Mouse (Mus musculus) intestine, embryonic 15.5 days (tissue): ENCODE data around the gene Golga4. TPM values are rescaled to one million over a fixed set of nuclear protein-coding genes. Genes with fewer than 3 reads are reported as not detected.
"Not testable (repeated sequence)": the region's sequence is repeated elsewhere in the genome, so short reads cannot be mapped to it uniquely, and the experiment has no call there.

Source experiments
- ATAC-seq: fragments of 200-750 bp; cut with Nextera tagmentation; 2 replicates; pipeline ENCODE4 v1.8.0; 2017; ENCODE audit warnings: moderate TSS enrichment, moderate library complexity
- H3K27ac ChIP-seq: fragments of 300-500 bp; sonication (generic); 2 replicates; pipeline ENCODE4 v1.5.1; 2015; ENCODE audit warnings: mild to moderate bottlenecking, inconsistent platforms
- H3K27me3 ChIP-seq: fragments of 300-500 bp; sonication (generic); replicated peaks from 2 replicates; pipeline ENCODE4 v1.6.1; 2015; ENCODE audit warnings: inconsistent platforms
- H3K36me3 ChIP-seq: fragments of 300-500 bp; sonication (generic); 2 replicates; pipeline ENCODE4 v1.6.1; 2015; ENCODE audit warnings: inconsistent platforms
- H3K4me1 ChIP-seq: fragments of 300-500 bp; sonication (generic); replicated peaks from 2 replicates; pipeline ENCODE4 v1.6.1; 2015; ENCODE audit warnings: inconsistent platforms
- H3K4me2 ChIP-seq: fragments of 300-500 bp; sonication (generic); replicated peaks from 2 replicates; pipeline ENCODE4 v1.6.1; 2015; ENCODE audit warnings: mild to moderate bottlenecking, inconsistent platforms
- H3K4me3 ChIP-seq: fragments of 300-500 bp; sonication (generic); replicated peaks from 2 replicates; pipeline ENCODE4 v1.5.1; 2015; ENCODE audit warnings: inconsistent platforms
- H3K9ac ChIP-seq: fragments of 300-500 bp; sonication (generic); 2 replicates; pipeline ENCODE4 v1.6.1; 2015; ENCODE audit warnings: inconsistent platforms
- H3K9me3 ChIP-seq: fragments of 300-500 bp; sonication (generic); 2 replicates; pipeline ENCODE4 v1.6.1; 2016; ENCODE audit warnings: inconsistent platforms
- WGBS: fragments of 180-500 bp; shearing (Covaris S2); methylation state at CpG from one replicate; pipeline ENCODE4 v1.1.7; 2015; 5-methylcytosine and 5-hydroxymethylcytosine counted together
- polyA plus RNA-seq: library from polyadenylated mRNA; unstranded; fragments of >200 nt; fragmentation: Nextera tagmentation; extraction: Ambion mirVana; gene quantifications from 2 replicates; pipeline ENCODE4 v1.2.1, GENCODE M21; 2015

Gene Golga4
- polyA plus RNA-seq, 1 experiment from 2014 or later = 59.5 TPM

- H3K27ac ChIP-seq, H3K4me3 ChIP-seq, H3K36me3 ChIP-seq, H3K9ac ChIP-seq, H3K4me1 ChIP-seq, H3K4me2 ChIP-seq, H3K9me3 ChIP-seq, H3K27me3 ChIP-seq, ATAC-seq: not testable (repeated sequence)
- 70% methylated on average over 3 of the region's 3 CpGs for WGBS
Measured at GRCm38 (mm10) chr9:118600393-118600792, 94.3 kb downstream of the Golga4 start.

- Histone ChIP-seq H3K9ac (no peak overlapping the region), H3K27ac (no peak overlapping the region), H3K4me2 (no peak overlapping the region), H3K4me3 (no peak overlapping the region), H3K36me3 (no peaks in the 10 kb centered on the region), H3K4me1 (peaks cover 4% of the 10 kb centered on the region; the same call in 1 of the 2 replicates), H3K9me3 (no peaks in the 10 kb centered on the region), H3K27me3 (no peaks in the 10 kb centered on the region; the same call in 1 of the 2 replicates)
- 75% methylated on average over 5 of the region's 5 CpGs for WGBS
- no peak for ATAC-seq
Measured at GRCm38 (mm10) chr9:118602576-118602975, 96.5 kb downstream of the Golga4 start.

- ATAC-seq = peak; percentile 92
- Histone ChIP-seq H3K9me3 (no peaks in the 10 kb centered on the region), H3K9ac (peak within 1 kb of the TSS; percentile 81), H3K4me1 (peaks cover 14% of the 10 kb centered on the region), H3K4me3 (peak within 1 kb of the TSS; percentile 78), H3K36me3 (no peaks in the 10 kb centered on the region), H3K4me2 (peak within 1 kb of the TSS; percentile 96), H3K27me3 (no peaks in the 10 kb centered on the region; the same call in 1 of the 2 replicates), H3K27ac (peak within 1 kb of the TSS; percentile 56)
- WGBS = 10% methylated on average over 42 of the region's 42 CpGs
Measured at GRCm38 (mm10) chr9:118606148-118606816, 100.2 kb downstream of the Golga4 start, which contains the start of gene Itga9. Itga9 (plus strand) TSS chr9:118606690.

- peak overlapping the region; percentile 56 for H3K27ac ChIP-seq
- H3K4me3 ChIP-seq = peak overlapping the region; percentile 78
- H3K36me3 ChIP-seq = no peaks in the 10 kb centered on the region
- H3K4me2 ChIP-seq = peak overlapping the region; percentile 96
- H3K9ac ChIP-seq = peak overlapping the region; percentile 81
- H3K4me1 ChIP-seq = peaks cover 17% of the 10 kb centered on the region
- no peaks in the 10 kb centered on the region; the same call in 1 of the 2 replicates for H3K27me3 ChIP-seq
- peak; percentile 77 for ATAC-seq
- under 1% methylated on average over 68 of the region's 68 CpGs for WGBS
- H3K9me3 ChIP-seq = no peaks in the 10 kb centered on the region
Measured at GRCm38 (mm10) chr9:118606817-118607371, 100.8 kb downstream of the Golga4 start.

- H3K9ac ChIP-seq = peak overlapping the region; percentile 81
- WGBS = 48% methylated on average over 16 of the region's 16 CpGs
- H3K27me3 ChIP-seq = no peaks in the 10 kb centered on the region; the same call in 1 of the 2 replicates
- H3K36me3 ChIP-seq = no peaks in the 10 kb centered on the region
- peak overlapping the region; percentile 78 for H3K4me3 ChIP-seq
- H3K4me1 ChIP-seq = peaks cover 25% of the 10 kb centered on the region
- no peak for ATAC-seq
- no peak overlapping the region for H3K27ac ChIP-seq
- no peaks in the 10 kb centered on the region for H3K9me3 ChIP-seq
- peak overlapping the region; percentile 96 for H3K4me2 ChIP-seq
Measured at GRCm38 (mm10) chr9:118607701-118608401, 101.8 kb downstream of the Golga4 start.

DNA sequence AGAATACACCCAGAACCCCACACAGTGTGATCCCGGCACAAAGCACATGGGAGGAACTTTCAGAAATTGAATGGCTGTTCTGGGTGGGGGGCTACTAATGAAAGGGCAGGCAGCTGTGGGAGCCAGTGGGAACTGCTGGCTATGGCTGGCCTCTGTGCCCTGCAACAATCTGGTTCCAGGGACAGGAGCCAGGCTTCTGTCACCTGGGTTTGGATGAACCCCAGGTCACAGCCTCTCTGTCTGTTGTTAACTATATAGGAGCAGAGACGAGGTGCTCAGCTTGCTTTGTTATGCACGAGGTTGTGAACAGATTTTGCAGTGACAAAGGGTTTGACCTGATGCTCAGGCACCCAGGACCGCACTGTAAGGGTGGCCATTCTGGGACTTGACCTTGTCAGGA is 102.5 kb downstream of the Golga4 start:
- H3K27ac ChIP-seq = no peak overlapping the region
- H3K36me3 ChIP-seq = no peaks in the 10 kb centered on the region
- H3K27me3 ChIP-seq = no peaks in the 10 kb centered on the region; the same call in 1 of the 2 replicates
- H3K9me3 ChIP-seq = no peaks in the 10 kb centered on the region
- peak overlapping the region; percentile 96 for H3K4me2 ChIP-seq
- WGBS = 59% methylated on average over 4 of the region's 4 CpGs
- H3K4me1 ChIP-seq = peaks cover 28% of the 10 kb centered on the region
- no peak overlapping the region for H3K4me3 ChIP-seq
- H3K9ac ChIP-seq = no peak overlapping the region
- ATAC-seq = no peak

DNA sequence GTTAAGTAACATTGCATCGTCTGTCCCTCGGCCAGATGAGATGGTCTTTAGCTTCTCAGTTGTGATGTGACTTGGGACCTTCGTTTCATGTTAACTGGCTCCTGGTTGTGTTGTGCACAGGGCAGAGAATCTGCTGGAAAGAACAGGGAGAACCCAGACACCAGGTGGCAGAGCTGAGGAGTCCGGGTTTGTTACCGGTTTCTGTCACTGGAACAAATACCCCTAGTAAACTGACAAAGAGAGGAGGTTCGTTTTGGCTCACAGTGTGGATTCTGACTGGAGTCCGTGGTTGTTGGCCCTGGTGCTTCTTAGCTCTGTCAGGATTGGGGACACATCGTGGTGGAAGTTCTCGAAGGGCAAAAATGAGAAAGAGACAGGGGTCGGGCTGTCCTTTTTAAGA is 104.0 kb downstream of the Golga4 start:
- Histone ChIP-seq H3K27ac (no peak overlapping the region), H3K4me3 (no peak overlapping the region), H3K4me2 (no peak overlapping the region), H3K9ac (no peak overlapping the region), H3K9me3 (no peaks in the 10 kb centered on the region), H3K27me3 (no peaks in the 10 kb centered on the region; the same call in 1 of the 2 replicates), H3K4me1 (peaks cover 29% of the 10 kb centered on the region), H3K36me3 (no peaks in the 10 kb centered on the region)
- 61% methylated on average over 10 of the region's 10 CpGs for WGBS
- no peak for ATAC-seq

DNA sequence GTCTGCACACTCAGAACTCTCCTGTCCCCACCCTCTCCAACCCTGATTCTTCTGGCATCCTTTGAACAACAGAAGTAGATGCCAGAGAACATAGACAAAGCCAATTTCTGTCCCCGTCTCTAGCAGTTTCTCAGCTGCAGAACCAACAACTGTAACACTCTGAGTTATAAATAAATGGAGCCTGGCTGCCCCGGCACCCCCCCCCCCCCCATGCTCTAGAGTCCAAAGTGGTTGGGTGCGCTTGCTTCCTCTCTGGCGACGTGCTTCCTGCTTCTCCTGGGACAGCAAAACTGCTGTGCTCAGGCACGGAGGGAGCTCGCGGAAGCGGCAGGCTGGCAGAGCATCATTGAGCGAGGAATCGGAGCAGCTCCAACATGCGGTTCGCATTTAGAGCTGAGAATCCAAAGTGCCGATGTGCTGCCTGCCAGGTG is 105.1 kb downstream of the Golga4 start:
- no peaks in the 10 kb centered on the region for H3K9me3 ChIP-seq
- H3K4me1 ChIP-seq = peaks cover 29% of the 10 kb centered on the region
- ATAC-seq = no peak
- 45% methylated on average over 14 of the region's 14 CpGs for WGBS
- no peak overlapping the region for H3K4me3 ChIP-seq
- no peaks in the 10 kb centered on the region for H3K36me3 ChIP-seq
- H3K27ac ChIP-seq = no peak overlapping the region
- H3K4me2 ChIP-seq = peak overlapping the region; percentile 43
- H3K9ac ChIP-seq = no peak overlapping the region
- H3K27me3 ChIP-seq = no peaks in the 10 kb centered on the region; the same call in 1 of the 2 replicates

GRCm38 (mm10) chr9:118611958-118612581 is 106.0 kb downstream of the Golga4 start:
- ATAC-seq = peak; percentile 78; the same call in 1 of the 2 replicates
- Histone ChIP-seq H3K4me1 (peaks cover 28% of the 10 kb centered on the region), H3K4me2 (peak overlapping the region; percentile 43), H3K27me3 (no peaks in the 10 kb centered on the region; the same call in 1 of the 2 replicates), H3K4me3 (no peak overlapping the region; the same call in 1 of the 2 replicates), H3K9me3 (no peaks in the 10 kb centered on the region), H3K36me3 (no peaks in the 10 kb centered on the region), H3K27ac (no peak overlapping the region), H3K9ac (no peak overlapping the region)
- 39% methylated on average over 20 of the region's 20 CpGs for WGBS

DNA sequence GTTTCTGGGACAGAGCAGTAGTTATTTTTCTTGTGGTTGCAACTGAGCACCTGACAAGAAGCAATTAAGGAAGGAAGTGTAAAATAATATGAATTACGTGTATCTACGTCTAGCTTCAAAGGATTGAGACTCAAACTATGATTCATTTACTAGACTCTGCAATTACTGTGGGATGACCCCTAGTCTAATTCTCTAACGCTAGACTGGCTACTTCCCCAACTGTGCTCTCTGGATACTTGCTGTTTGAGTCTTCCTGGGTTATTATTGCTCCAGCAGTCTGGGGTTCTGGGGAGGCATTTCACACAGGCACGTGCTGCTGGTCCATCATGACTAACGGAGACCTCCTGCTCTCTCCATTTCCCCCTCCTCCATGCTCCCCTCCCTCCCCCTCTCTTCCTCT is 111.2 kb downstream of the Golga4 start:
- Histone ChIP-seq H3K9me3 (no peaks in the 10 kb centered on the region), H3K9ac (no peak overlapping the region), H3K4me3 (no peak overlapping the region), H3K36me3 (no peaks in the 10 kb centered on the region), H3K4me1 (peaks cover 13% of the 10 kb centered on the region), H3K4me2 (no peak overlapping the region), H3K27me3 (no peaks in the 10 kb centered on the region), H3K27ac (no peak overlapping the region)
- no peak for ATAC-seq
- WGBS = 67% methylated on average over 5 of the region's 5 CpGs

DNA sequence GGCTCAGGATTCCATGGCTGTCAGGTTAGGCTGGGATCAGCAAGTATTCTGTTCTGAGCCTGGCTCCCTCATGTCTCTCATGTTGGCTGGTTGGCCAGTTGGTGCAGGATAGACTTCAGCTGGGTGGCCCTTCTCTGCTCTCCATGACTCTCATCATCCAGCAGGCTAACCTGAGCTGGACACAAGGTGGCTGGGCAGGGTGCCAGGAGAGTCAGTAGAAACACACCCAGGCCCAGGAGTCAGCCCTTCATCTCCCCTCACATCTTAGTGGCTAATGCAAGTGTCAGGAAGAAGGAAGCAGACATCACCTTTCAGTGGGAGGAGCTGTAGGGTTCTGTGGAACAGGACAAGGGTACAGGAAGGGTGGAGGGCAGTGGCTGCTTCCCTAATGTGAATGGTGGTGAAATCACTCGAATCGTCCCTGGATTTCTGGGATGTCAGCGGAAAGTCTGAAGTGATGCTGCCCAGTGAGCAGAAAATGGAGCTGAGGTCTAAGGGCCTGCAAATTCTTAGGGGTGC is 112.7 kb downstream of the Golga4 start:
- Histone ChIP-seq H3K4me3 (no peak overlapping the region), H3K36me3 (no peaks in the 10 kb centered on the region), H3K4me1 (0 out of 2 replicates have a peak, but pooled peaks cover 5% of the 10 kb centered on the region), H3K4me2 (no peak overlapping the region), H3K27me3 (no peaks in the 10 kb centered on the region), H3K9ac (no peak overlapping the region), H3K9me3 (no peaks in the 10 kb centered on the region), H3K27ac (no peak overlapping the region)
- 79% methylated on average over 3 of the region's 3 CpGs for WGBS
- ATAC-seq = no peak

DNA sequence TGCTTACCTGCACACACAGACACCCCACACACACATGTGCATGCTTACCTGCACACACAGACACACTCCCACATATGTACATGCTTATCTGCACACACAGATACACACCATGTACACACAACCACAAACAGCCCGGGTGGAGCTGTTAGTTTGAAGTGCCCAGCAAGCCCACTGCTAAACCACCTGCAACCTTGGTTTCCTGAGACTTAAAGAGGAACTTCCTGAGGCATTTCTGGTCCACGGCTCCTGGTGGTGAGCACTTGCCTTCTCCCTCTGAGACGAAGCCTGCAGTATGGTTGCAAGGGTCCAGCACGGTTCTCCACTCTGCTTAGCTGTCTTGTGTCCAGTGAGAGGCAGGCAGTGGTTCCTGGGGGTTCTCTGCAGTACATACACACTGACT is 114.7 kb downstream of the Golga4 start:
- H3K27ac ChIP-seq = no peak overlapping the region
- H3K9me3 ChIP-seq = no peaks in the 10 kb centered on the region
- H3K27me3 ChIP-seq = no peaks in the 10 kb centered on the region
- ATAC-seq = no peak
- 57% methylated on average over 4 of the region's 4 CpGs for WGBS
- H3K4me3 ChIP-seq = no peak overlapping the region
- 0 out of 2 replicates have a peak, but pooled peaks cover 5% of the 10 kb centered on the region for H3K4me1 ChIP-seq
- no peaks in the 10 kb centered on the region for H3K36me3 ChIP-seq
- no peak overlapping the region for H3K4me2 ChIP-seq
- no peak overlapping the region for H3K9ac ChIP-seq
